Mouse (Mus musculus): ENCODE measurements at regions not wholly inside any gene's neighbourhood (a gene's known extent, or its start where the extent isn't known, plus 50 kb on each side); places are given as distances from the start of the nearest gene placed in this dataset.
A peak's percentile ranks its signal among the peaks of the same experiment; 100 is the strongest.

- no peak for DNase-seq (ENCODE audit: low read depth)
Measured at GRCm38 (mm10) chr5:80484676-80485075, 535.3 kb upstream of the Adgrl3 start.

- DNase-seq (ENCODE audit: low read depth): no peak
Measured at GRCm38 (mm10) chr5:80488332-80488731, 531.6 kb upstream of the Adgrl3 start.

- peak; percentile 67 for DNase-seq (ENCODE audit: low read depth)
Measured at GRCm38 (mm10) chr5:80508672-80509071, 511.3 kb upstream of the Adgrl3 start.

- DNase-seq (ENCODE audit: low read depth): no peak
Measured at GRCm38 (mm10) chr5:80539997-80540396, 479.9 kb upstream of the Adgrl3 start.

- peak; percentile 2 for DNase-seq (ENCODE audit: low read depth)
Measured at GRCm38 (mm10) chr5:80551673-80552072, 468.3 kb upstream of the Adgrl3 start.

GRCm38 (mm10) chr5:80578741-80579140 is 441.2 kb upstream of the Adgrl3 start:
- no peak for DNase-seq (ENCODE audit: low read depth)

GRCm38 (mm10) chr5:80611571-80611970 is 408.4 kb upstream of the Adgrl3 start:
- no peak for DNase-seq (ENCODE audit: low read depth)

GRCm38 (mm10) chr5:80627225-80627624 is 392.7 kb upstream of the Adgrl3 start:
- peak; percentile 2 for DNase-seq (ENCODE audit: low read depth)

- no peak for DNase-seq (ENCODE audit: low read depth)
Measured at GRCm38 (mm10) chr5:80659043-80659442, 360.9 kb upstream of the Adgrl3 start.

GRCm38 (mm10) chr5:80659530-80659929 is 360.4 kb upstream of the Adgrl3 start:
- no peak for DNase-seq (ENCODE audit: low read depth)

GRCm38 (mm10) chr5:80670258-80670947 is 349.5 kb upstream of the Adgrl3 start:
- no peak for DNase-seq (ENCODE audit: low read depth)

GRCm38 (mm10) chr5:80683431-80683830 is 336.5 kb upstream of the Adgrl3 start:
- DNase-seq (ENCODE audit: low read depth): peak; percentile 25

- peak; percentile 5 for DNase-seq (ENCODE audit: low read depth)
Measured at GRCm38 (mm10) chr5:80700848-80701247, 319.1 kb upstream of the Adgrl3 start.

GRCm38 (mm10) chr5:80704732-80705131 is 315.2 kb upstream of the Adgrl3 start:
- no peak for DNase-seq (ENCODE audit: low read depth)

- DNase-seq (ENCODE audit: low read depth): no peak
Measured at GRCm38 (mm10) chr5:80706645-80707056, 313.3 kb upstream of the Adgrl3 start.

Data from NIH3T3 (cell line).